Mouse (Mus musculus): ENCODE results near the gene Cyb561d1. TPM values are rescaled to one million over a fixed set of nuclear protein-coding genes. Genes with fewer than 3 reads are reported as not detected.

Cyb561d1 gene
- polyA plus RNA-seq, 1 experiment from 2014 or later: 2.3 TPM

GRCm38 (mm10) chr3:108165532-108166315 is 35.3 kb downstream of the Cyb561d1 start:
- H3K4me3 ChIP-seq (ENCODE audit: low read depth, low read length): no peak overlapping the region
- H3K27me3 ChIP-seq (replicated peaks; ENCODE audit: control insufficient read depth, insufficient read depth, low read length): no peaks in the 10 kb centered on the region
- H3K27ac ChIP-seq (ENCODE audit: low read depth, low read length): no peak overlapping the region
- no peaks in the 10 kb centered on the region for H3K9me3 ChIP-seq (ENCODE audit: control insufficient read depth, low read length)
- no peak for ATAC-seq (replicated peaks; ENCODE audit: low FRiP score)
- H3K4me2 ChIP-seq: no peak overlapping the region
- H3K4me1 ChIP-seq (replicated peaks; ENCODE audit: control insufficient read depth, insufficient read depth, low read length): no peaks in the 10 kb centered on the region
- H3K36me3 ChIP-seq (ENCODE audit: control insufficient read depth, insufficient read depth, low read length): no peaks in the 10 kb centered on the region
- no peak overlapping the region for H3K9ac ChIP-seq (ENCODE audit: low read depth, low read length)
- DNase-seq (ENCODE audit: low spot score): no peak
- WGBS: 57% methylated on average over 10 of the region's 10 CpGs

- peak; percentile 73 for DNase-seq (ENCODE audit: low spot score)
- H3K4me2 ChIP-seq: no peak overlapping the region
- H3K4me1 ChIP-seq (replicated peaks; ENCODE audit: control insufficient read depth, insufficient read depth, low read length): no peaks in the 10 kb centered on the region
- H3K36me3 ChIP-seq (ENCODE audit: control insufficient read depth, insufficient read depth, low read length): no peaks in the 10 kb centered on the region
- H3K27me3 ChIP-seq (replicated peaks; ENCODE audit: control insufficient read depth, insufficient read depth, low read length): no peaks in the 10 kb centered on the region
- H3K4me3 ChIP-seq (ENCODE audit: low read depth, low read length): 0 out of 2 replicates have a peak overlapping the region, but pooled peaks have one; percentile 5
- peak; percentile 56; the same call in 1 of the 2 replicates for ATAC-seq (replicated peaks; ENCODE audit: low FRiP score)
- H3K9ac ChIP-seq (ENCODE audit: low read depth, low read length): no peak overlapping the region
- 34% methylated on average over 9 of the region's 9 CpGs for WGBS
- no peaks in the 10 kb centered on the region for H3K9me3 ChIP-seq (ENCODE audit: control insufficient read depth, low read length)
- H3K27ac ChIP-seq (ENCODE audit: low read depth, low read length): no peak overlapping the region
Measured at GRCm38 (mm10) chr3:108164807-108165206, 36.2 kb downstream of the Cyb561d1 start.

GRCm38 (mm10) chr3:108164091-108164490 is 36.9 kb downstream of the Cyb561d1 start:
- no peak overlapping the region for H3K9ac ChIP-seq (ENCODE audit: low read depth, low read length)
- WGBS: 64% methylated on average over 5 of the region's 5 CpGs
- no peak for DNase-seq (ENCODE audit: low spot score)
- no peak for ATAC-seq (replicated peaks; ENCODE audit: low FRiP score)
- H3K9me3 ChIP-seq (ENCODE audit: control insufficient read depth, low read length): no peaks in the 10 kb centered on the region
- H3K27ac ChIP-seq (ENCODE audit: low read depth, low read length): no peak overlapping the region
- no peaks in the 10 kb centered on the region for H3K4me1 ChIP-seq (replicated peaks; ENCODE audit: control insufficient read depth, insufficient read depth, low read length)
- H3K36me3 ChIP-seq (ENCODE audit: control insufficient read depth, insufficient read depth, low read length): no peaks in the 10 kb centered on the region
- no peak overlapping the region for H3K4me3 ChIP-seq (ENCODE audit: low read depth, low read length)
- no peaks in the 10 kb centered on the region for H3K27me3 ChIP-seq (replicated peaks; ENCODE audit: control insufficient read depth, insufficient read depth, low read length)
- H3K4me2 ChIP-seq: no peak overlapping the region

GRCm38 (mm10) chr3:108158383-108159037 is 42.5 kb downstream of the Cyb561d1 start:
- no peaks in the 10 kb centered on the region for H3K36me3 ChIP-seq (ENCODE audit: control insufficient read depth, insufficient read depth, low read length)
- H3K4me3 ChIP-seq (ENCODE audit: low read depth, low read length): no peak overlapping the region
- no peaks in the 10 kb centered on the region for H3K4me1 ChIP-seq (replicated peaks; ENCODE audit: control insufficient read depth, insufficient read depth, low read length)
- ATAC-seq (replicated peaks; ENCODE audit: low FRiP score): no peak
- WGBS: 62% methylated on average over 9 of the region's 9 CpGs
- H3K27ac ChIP-seq (ENCODE audit: low read depth, low read length): no peak overlapping the region
- H3K9me3 ChIP-seq (ENCODE audit: control insufficient read depth, low read length): no peaks in the 10 kb centered on the region
- no peak for DNase-seq (ENCODE audit: low spot score)
- H3K9ac ChIP-seq (ENCODE audit: low read depth, low read length): no peak overlapping the region
- no peak overlapping the region for H3K4me2 ChIP-seq
- H3K27me3 ChIP-seq (replicated peaks; ENCODE audit: control insufficient read depth, insufficient read depth, low read length): no peaks in the 10 kb centered on the region

- Histone ChIP-seq H3K9ac (ENCODE audit: low read depth, low read length) (no peak within 1 kb of the TSS), H3K27me3 (replicated peaks; ENCODE audit: control insufficient read depth, insufficient read depth, low read length) (no peaks in the 10 kb centered on the region), H3K27ac (ENCODE audit: low read depth, low read length) (no peak within 1 kb of the TSS), H3K9me3 (ENCODE audit: control insufficient read depth, low read length) (no peaks in the 10 kb centered on the region), H3K4me2 (no peak within 1 kb of the TSS), H3K4me3 (ENCODE audit: low read depth, low read length) (no peak within 1 kb of the TSS), H3K36me3 (ENCODE audit: control insufficient read depth, insufficient read depth, low read length) (no peaks in the 10 kb centered on the region), H3K4me1 (replicated peaks; ENCODE audit: control insufficient read depth, insufficient read depth, low read length) (no peaks in the 10 kb centered on the region)
- ATAC-seq (replicated peaks; ENCODE audit: low FRiP score) (no peak), DNase-seq (ENCODE audit: low spot score) (no peak)
- WGBS: 52% methylated on average over 4 of the region's 4 CpGs
Measured at GRCm38 (mm10) chr3:108154656-108155055, 46.4 kb downstream of the Cyb561d1 start, which contains the start of gene Gpr61. Gene Gpr61 (minus strand): TSS chr3:108154882.

- Histone ChIP-seq H3K9me3 (ENCODE audit: control insufficient read depth, low read length) (no peaks in the 10 kb centered on the region), H3K9ac (ENCODE audit: low read depth, low read length) (no peak overlapping the region), H3K4me2 (no peak overlapping the region), H3K27ac (ENCODE audit: low read depth, low read length) (no peak overlapping the region), H3K4me1 (replicated peaks; ENCODE audit: control insufficient read depth, insufficient read depth, low read length) (peaks cover 7% of the 10 kb centered on the region), H3K36me3 (ENCODE audit: control insufficient read depth, insufficient read depth, low read length) (no peaks in the 10 kb centered on the region), H3K4me3 (ENCODE audit: low read depth, low read length) (no peak overlapping the region), H3K27me3 (replicated peaks; ENCODE audit: control insufficient read depth, insufficient read depth, low read length) (no peaks in the 10 kb centered on the region)
- DNase-seq (ENCODE audit: low spot score) (no peak), ATAC-seq (replicated peaks; ENCODE audit: low FRiP score) (no peak)
- 83% methylated on average over 3 of the region's 3 CpGs for WGBS
Measured at GRCm38 (mm10) chr3:108152290-108152689, 48.7 kb downstream of the Cyb561d1 start.

GRCm38 (mm10) chr3:108147386-108148235 is 53.4 kb downstream of the Cyb561d1 start:
- 65% methylated on average over 11 of the region's 11 CpGs for WGBS
- ATAC-seq (replicated peaks; ENCODE audit: low FRiP score) (peak; percentile 53), DNase-seq (ENCODE audit: low spot score) (peak; percentile 76)
- Histone ChIP-seq H3K36me3 (ENCODE audit: control insufficient read depth, insufficient read depth, low read length) (no peaks in the 10 kb centered on the region), H3K4me1 (replicated peaks; ENCODE audit: control insufficient read depth, insufficient read depth, low read length) (peaks cover 19% of the 10 kb centered on the region), H3K4me2 (peak overlapping the region; percentile 29), H3K4me3 (ENCODE audit: low read depth, low read length) (no peak overlapping the region), H3K27me3 (replicated peaks; ENCODE audit: control insufficient read depth, insufficient read depth, low read length) (no peaks in the 10 kb centered on the region), H3K9me3 (ENCODE audit: control insufficient read depth, low read length) (no peaks in the 10 kb centered on the region), H3K9ac (ENCODE audit: low read depth, low read length) (0 out of 2 replicates have a peak overlapping the region, but pooled peaks have one; percentile 34), H3K27ac (ENCODE audit: low read depth, low read length) (no peak overlapping the region; the same call in 1 of the 2 replicates)

GRCm38 (mm10) chr3:108146671-108147070 is 54.3 kb downstream of the Cyb561d1 start:
- H3K27ac ChIP-seq (ENCODE audit: low read depth, low read length): peak overlapping the region; percentile 95
- no peaks in the 10 kb centered on the region for H3K36me3 ChIP-seq (ENCODE audit: control insufficient read depth, insufficient read depth, low read length)
- WGBS: 36% methylated on average over 5 of the region's 5 CpGs
- peak overlapping the region; percentile 99 for H3K4me3 ChIP-seq (ENCODE audit: low read depth, low read length)
- no peaks in the 10 kb centered on the region for H3K27me3 ChIP-seq (replicated peaks; ENCODE audit: control insufficient read depth, insufficient read depth, low read length)
- no peaks in the 10 kb centered on the region for H3K9me3 ChIP-seq (ENCODE audit: control insufficient read depth, low read length)
- peak overlapping the region; percentile 80 for H3K4me2 ChIP-seq
- H3K9ac ChIP-seq (ENCODE audit: low read depth, low read length): peak overlapping the region; percentile 97
- ATAC-seq (replicated peaks; ENCODE audit: low FRiP score): no peak
- H3K4me1 ChIP-seq (replicated peaks; ENCODE audit: control insufficient read depth, insufficient read depth, low read length): peaks cover 19% of the 10 kb centered on the region
- DNase-seq (ENCODE audit: low spot score): no peak

Measured in liver, embryonic 11.5 days (tissue).